Mouse (Mus musculus): ENCODE results near the gene Tmem274. TPM values are rescaled to one million over a fixed set of nuclear protein-coding genes. Genes with fewer than 3 reads are reported as not detected.

Tmem274 gene
- total and polyA plus RNA-seq, 2 experiments from 2014 or later, result not detected

GRCm38 (mm10) chr4:149469557-149469956, 7.6 kb upstream of the Tmem274 start:
- H3K9me3 ChIP-seq (ENCODE audit: low read length), result no peaks in the 10 kb centered on the region
- no peak overlapping the region for H3K9ac ChIP-seq
- H3K36me3 ChIP-seq (ENCODE audit: insufficient read depth), result peaks cover 4% of the 10 kb centered on the region
- H3K4me1 ChIP-seq (ENCODE audit: insufficient read depth), result no peaks in the 10 kb centered on the region
- H3K4me3 ChIP-seq (ENCODE audit: low read depth, low read length), result no peak overlapping the region
- H3K4me2 ChIP-seq (ENCODE audit: low read depth), result no peak overlapping the region
- H3K27ac ChIP-seq (ENCODE audit: low read depth, low read length), result no peak overlapping the region
- ATAC-seq (no peak), DNase-seq (no peak)
- H3K27me3 ChIP-seq (ENCODE audit: insufficient read depth, low read length), result no peaks in the 10 kb centered on the region
- TF ChIP-seq CTCF (IDR thresholded peaks at IDR 0.05; ENCODE audit: low read depth), result no peak
- WGBS, result 96% methylated on average over 3 of the region's 3 CpGs

GRCm38 (mm10) chr4:149475096-149475495, 2.1 kb upstream of the Tmem274 start:
- no peak for DNase-seq

GRCm38 (mm10) chr4:149484566-149484965, 7.4 kb downstream of the Tmem274 start:
- Histone ChIP-seq H3K4me2 (ENCODE audit: low read depth) (peak overlapping the region; percentile 78), H3K9me3 (ENCODE audit: low read length) (no peaks in the 10 kb centered on the region), H3K27ac (ENCODE audit: low read depth, low read length) (0 out of 2 replicates have a peak overlapping the region, but pooled peaks have one; percentile 42), H3K27me3 (ENCODE audit: insufficient read depth, low read length) (no peaks in the 10 kb centered on the region), H3K9ac (peak overlapping the region; percentile 62), H3K4me1 (ENCODE audit: insufficient read depth) (peaks cover 5% of the 10 kb centered on the region; the same call in 1 of the 2 replicates), H3K4me3 (ENCODE audit: low read depth, low read length) (peak overlapping the region; percentile 78), H3K36me3 (ENCODE audit: insufficient read depth) (peaks cover 26% of the 10 kb centered on the region)
- DNase-seq, result no peak
- 44% methylated on average over 3 of the region's 3 CpGs for WGBS
- no peak for ATAC-seq
- no peak for TF ChIP-seq CTCF (IDR thresholded peaks at IDR 0.05; ENCODE audit: low read depth)

More at GRCm38 (mm10) chr4:149475096-149475495, 2.1 kb upstream of the Tmem274 start:
- Histone ChIP-seq H3K36me3 (ENCODE audit: insufficient read depth) (peaks cover 4% of the 10 kb centered on the region; the same call in 1 of the 2 replicates), H3K4me2 (ENCODE audit: low read depth) (no peak overlapping the region), H3K9ac (no peak overlapping the region), H3K4me3 (ENCODE audit: low read depth, low read length) (no peak overlapping the region), H3K4me1 (ENCODE audit: insufficient read depth) (no peaks in the 10 kb centered on the region), H3K9me3 (ENCODE audit: low read length) (no peaks in the 10 kb centered on the region), H3K27me3 (ENCODE audit: insufficient read depth, low read length) (no peaks in the 10 kb centered on the region), H3K27ac (ENCODE audit: low read depth, low read length) (no peak overlapping the region)
- TF ChIP-seq CTCF (IDR thresholded peaks at IDR 0.05; ENCODE audit: low read depth), result no peak
- WGBS, result 77% methylated on average over 7 of the region's 7 CpGs
- ATAC-seq, result no peak

GRCm38 (mm10) chr4:149485053-149485824, 8.1 kb downstream of the Tmem274 start, which contains the start of the genes Nmnat1 and Lzic:
Gene Nmnat1, minus strand, starts transcription at chr4:149485202.
Gene Lzic, plus strand, starts transcription at chr4:149485229.
- DNase-seq (peak; percentile 95), ATAC-seq (peak; percentile 100)
- WGBS, result 1% methylated on average over 60 of the region's 60 CpGs

GRCm38 (mm10) chr4:149485825-149486206, 8.6 kb downstream of the Tmem274 start:
- Histone ChIP-seq H3K4me2 (ENCODE audit: low read depth) (peak overlapping the region; percentile 78), H3K4me3 (ENCODE audit: low read depth, low read length) (peak overlapping the region; percentile 78), H3K27me3 (ENCODE audit: insufficient read depth, low read length) (no peaks in the 10 kb centered on the region), H3K9ac (peak overlapping the region; percentile 62), H3K4me1 (ENCODE audit: insufficient read depth) (peaks cover 5% of the 10 kb centered on the region; the same call in 1 of the 2 replicates), H3K36me3 (ENCODE audit: insufficient read depth) (peaks cover 35% of the 10 kb centered on the region), H3K27ac (ENCODE audit: low read depth, low read length) (no peak overlapping the region), H3K9me3 (ENCODE audit: low read length) (no peaks in the 10 kb centered on the region)
- WGBS, result under 1% methylated on average over 10 of the region's 10 CpGs
- ATAC-seq (no peak), DNase-seq (no peak)
- TF ChIP-seq CTCF (IDR thresholded peaks at IDR 0.05; ENCODE audit: low read depth), result peak; percentile 54

More at GRCm38 (mm10) chr4:149485053-149485824, 8.1 kb downstream of the Tmem274 start, which contains the start of the genes Nmnat1 and Lzic:
- peak within 1 kb of the TSS; percentile 78 for H3K4me2 ChIP-seq (ENCODE audit: low read depth)
- no peak for TF ChIP-seq CTCF (IDR thresholded peaks at IDR 0.05; ENCODE audit: low read depth)
- peak within 1 kb of the TSS; percentile 78 for H3K4me3 ChIP-seq (ENCODE audit: low read depth, low read length)
- H3K9me3 ChIP-seq (ENCODE audit: low read length), result no peaks in the 10 kb centered on the region
- H3K27me3 ChIP-seq (ENCODE audit: insufficient read depth, low read length), result no peaks in the 10 kb centered on the region
- H3K4me1 ChIP-seq (ENCODE audit: insufficient read depth), result peaks cover 5% of the 10 kb centered on the region; the same call in 1 of the 2 replicates
- peaks cover 32% of the 10 kb centered on the region for H3K36me3 ChIP-seq (ENCODE audit: insufficient read depth)
- H3K9ac ChIP-seq, result peak within 1 kb of the TSS; percentile 62
- H3K27ac ChIP-seq (ENCODE audit: low read depth, low read length), result peak within 1 kb of the TSS; percentile 60

GRCm38 (mm10) chr4:149487729-149488128, 10.6 kb downstream of the Tmem274 start:
- Histone ChIP-seq H3K27ac (ENCODE audit: low read depth, low read length) (no peak overlapping the region), H3K4me2 (ENCODE audit: low read depth) (no peak overlapping the region), H3K27me3 (ENCODE audit: insufficient read depth, low read length) (no peaks in the 10 kb centered on the region), H3K36me3 (ENCODE audit: insufficient read depth) (peaks cover 46% of the 10 kb centered on the region), H3K9ac (no peak overlapping the region), H3K4me3 (ENCODE audit: low read depth, low read length) (no peak overlapping the region), H3K9me3 (ENCODE audit: low read length) (no peaks in the 10 kb centered on the region), H3K4me1 (ENCODE audit: insufficient read depth) (peaks cover 5% of the 10 kb centered on the region; the same call in 1 of the 2 replicates)
- 95% methylated on average over 12 of the region's 12 CpGs for WGBS
- no peak for DNase-seq
- no peak for ATAC-seq
- TF ChIP-seq CTCF (IDR thresholded peaks at IDR 0.05; ENCODE audit: low read depth), result no peak
